Mouse (Mus musculus): ENCODE data around the gene Tmigd3.

DNA sequence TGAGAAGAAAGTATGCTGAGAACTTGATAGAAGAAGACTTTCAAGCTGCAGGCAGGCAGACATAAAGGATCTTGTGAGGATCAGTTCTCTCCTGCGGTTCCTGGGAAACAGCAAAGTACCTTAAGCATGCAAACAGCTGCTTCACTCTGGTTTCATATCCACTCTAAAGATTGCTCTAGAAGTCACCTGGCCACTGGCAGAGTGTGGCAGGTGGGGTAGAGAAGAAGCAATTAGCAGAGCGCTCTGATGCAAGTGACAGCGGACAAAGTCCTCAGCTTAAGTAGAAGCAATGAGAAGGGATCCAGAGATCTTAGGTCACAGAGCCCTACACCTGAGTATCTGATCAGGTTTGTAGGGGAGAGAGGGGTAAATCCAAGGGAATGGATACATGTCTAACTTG is 39.1 kb upstream of the Tmigd3 start:
- no peak for TF ChIP-seq POLR2A (IDR thresholded peaks at IDR 0.05; ENCODE audit: borderline replicate concordance, insufficient read depth, low read length)
- TF ChIP-seq CTCF (IDR thresholded peaks at IDR 0.05; ENCODE audit: borderline replicate concordance, insufficient read depth, low read depth, low read length): no peak

All from cerebellum, adult 2 months (tissue).